Mouse (Mus musculus): ENCODE measurements around the gene Rtn4r.

GRCm38 (mm10) chr16:18194208-18194985 is 67.0 kb downstream of the Rtn4r start:
- TF ChIP-seq CTCF (IDR thresholded peaks at IDR 0.05) = no peak
- no peak for TF ChIP-seq EP300 (IDR thresholded peaks at IDR 0.05)
